ENCODE assay signal across 19 mouse cellular contexts in genomic region chr7:65116903-65117302, GRCm38 (mm10). TPM values are rescaled to one million over a fixed set of nuclear protein-coding genes. Genes with fewer than 3 reads are reported as not detected.
A peak's percentile ranks its signal among the peaks of the same experiment; 100 is the strongest.
DNase-seq lines count a peak whose midpoint lies in the region; ATAC-seq and TF ChIP-seq lines count a peak whose summit lies in the region.
"Had no signal": no experiment of that assay in that cellular context is flagged by ENCODE, and none has a peak within 500 bp of the region (broad histone marks: within the 10 kb centered on the region; RNA-seq: fewer than 3 reads in every experiment).

No protein-coding gene starts in this region.

- H3K4me3 ChIP-seq in forebrain, postnatal 0 days (ENCODE audit: low read depth, low read length): no peak overlapping the region
- H3K4me3 ChIP-seq in forebrain, embryonic 13.5 days: no peak overlapping the region
- no peak overlapping the region for H3K4me3 ChIP-seq in layer of hippocampus, adult 2 months
- H3K4me3 ChIP-seq in kidney, adult 2 months (ENCODE audit: insufficient read depth, low read depth, low read length): no peak overlapping the region
- H3K4me3 ChIP-seq: embryonic facial prominence, embryonic 10.5 days; embryonic facial prominence, embryonic 12.5 days; forebrain, embryonic 12.5 days; forebrain, embryonic 15.5 days had no signal

- no peak overlapping the region for H3K9ac ChIP-seq in forebrain, postnatal 0 days
- H3K9ac ChIP-seq in forebrain, embryonic 13.5 days: no peak overlapping the region
- H3K9ac ChIP-seq: embryonic facial prominence, embryonic 12.5 days; forebrain, embryonic 12.5 days; forebrain, embryonic 15.5 days had no signal

- no peak for TF ChIP-seq POLR2A in kidney, adult 2 months (IDR thresholded peaks at IDR 0.05; ENCODE audit: low read depth, low read length)

- no peaks in the 10 kb centered on the region for H3K9me3 ChIP-seq in forebrain, postnatal 0 days (ENCODE audit: low read length)
- no peaks in the 10 kb centered on the region for H3K9me3 ChIP-seq in forebrain, embryonic 13.5 days (replicated peaks)
- H3K9me3 ChIP-seq: embryonic facial prominence, embryonic 10.5 days; embryonic facial prominence, embryonic 12.5 days; forebrain, embryonic 12.5 days; forebrain, embryonic 15.5 days had no signal

- H3K27me3 ChIP-seq in forebrain, postnatal 0 days (ENCODE audit: insufficient read depth, low read length): no peaks in the 10 kb centered on the region
- no peaks in the 10 kb centered on the region for H3K27me3 ChIP-seq in forebrain, embryonic 13.5 days
- no peaks in the 10 kb centered on the region for H3K27me3 ChIP-seq in kidney, adult 2 months (replicated peaks; ENCODE audit: control insufficient read depth, insufficient read depth, low read length)
- H3K27me3 ChIP-seq: embryonic facial prominence, embryonic 12.5 days; forebrain, embryonic 12.5 days; forebrain, embryonic 15.5 days had no signal

- H3K36me3 ChIP-seq in forebrain, postnatal 0 days (ENCODE audit: insufficient read depth): no peaks in the 10 kb centered on the region
- no peaks in the 10 kb centered on the region for H3K36me3 ChIP-seq in forebrain, embryonic 13.5 days (ENCODE audit: poor library complexity, severe bottlenecking)
- no peaks in the 10 kb centered on the region for H3K36me3 ChIP-seq in kidney, adult 2 months (ENCODE audit: control insufficient read depth, insufficient read depth, low read length)
- H3K36me3 ChIP-seq: embryonic facial prominence, embryonic 10.5 days; embryonic facial prominence, embryonic 12.5 days; forebrain, embryonic 12.5 days; forebrain, embryonic 15.5 days had no signal

- no peak overlapping the region for H3K4me2 ChIP-seq in forebrain, postnatal 0 days (ENCODE audit: low read depth)
- H3K4me2 ChIP-seq in forebrain, embryonic 13.5 days: no peak overlapping the region
- H3K4me2 ChIP-seq: embryonic facial prominence, embryonic 12.5 days; forebrain, embryonic 12.5 days; forebrain, embryonic 15.5 days had no signal

- H3K27ac ChIP-seq in forebrain, postnatal 0 days (ENCODE audit: low read depth, low read length): peak overlapping the region; percentile 15; the same call in 1 of the 2 replicates
- no peak overlapping the region for H3K27ac ChIP-seq in forebrain, embryonic 13.5 days
- peak overlapping the region; percentile 36; the same call in 1 of the 2 replicates for H3K27ac ChIP-seq in layer of hippocampus, adult 2 months
- H3K27ac ChIP-seq in kidney, adult 2 months (ENCODE audit: insufficient read depth, low read depth, low read length): no peak overlapping the region
- H3K27ac ChIP-seq: embryonic facial prominence, embryonic 10.5 days; embryonic facial prominence, embryonic 12.5 days; forebrain, embryonic 12.5 days; forebrain, embryonic 15.5 days had no signal

- no peaks in the 10 kb centered on the region for H3K4me1 ChIP-seq in forebrain, postnatal 0 days (ENCODE audit: insufficient read depth)
- H3K4me1 ChIP-seq in forebrain, embryonic 13.5 days: no peaks in the 10 kb centered on the region
- H3K4me1 ChIP-seq in kidney, adult 2 months (ENCODE audit: control insufficient read depth, insufficient read depth, low read length): no peaks in the 10 kb centered on the region
- H3K4me1 ChIP-seq: embryonic facial prominence, embryonic 12.5 days; forebrain, embryonic 12.5 days; forebrain, embryonic 15.5 days had no signal

- TF ChIP-seq CTCF in forebrain, postnatal 0 days (IDR thresholded peaks at IDR 0.05; ENCODE audit: low read depth): no peak
- no peak for TF ChIP-seq CTCF in layer of hippocampus, adult 2 months (conservative IDR thresholded peaks at IDR 0.05)
- TF ChIP-seq CTCF in kidney, adult 2 months (conservative IDR thresholded peaks at IDR 0.05; ENCODE audit: insufficient read depth, insufficient read length, low read depth, low read length): no peak

- peak; percentile 83 for ATAC-seq in forebrain, postnatal 0 days
- no peak for ATAC-seq in forebrain, embryonic 13.5 days
- ATAC-seq: forebrain, embryonic 15.5 days had no signal

- peak; percentile 45 for DNase-seq in forebrain, postnatal 0 days
- peak in 1 of 2 experiments; percentile 41 for DNase-seq in layer of hippocampus, adult 2 months (ENCODE audit: low spot score in 2 of 2)
- DNase-seq in layer of hippocampus, adult 9-10 months (ENCODE audit: low spot score): no peak
- DNase-seq in brain, adult 2 months (ENCODE audit: low read depth, low spot score): peak; percentile 39
- DNase-seq in kidney, adult 2 months: no peak
- DNase-seq: adrenal gland, adult 2 months; adrenal gland, postnatal 10 days; adrenal gland, postnatal 25 days; cerebellum, adult 11-12 months; cerebellum, adult 2 months; cerebellum, adult 9-10 months; cerebellum, postnatal 10 days; cerebellum, postnatal 25 days had no signal

- WGBS in forebrain, postnatal 0 days: 70% methylated on average over 7 of the region's 7 CpGs
- 89% methylated on average over 7 of the region's 7 CpGs for WGBS in forebrain, embryonic 13.5 days
- WGBS in kidney, adult 2 months: 89% methylated on average over 7 of the region's 7 CpGs

RNA-seq across cellular contexts. Expression of gene Fam189a1, which starts 39.5 kb away (rescaled TPM):
- 13.0 and 20.8 TPM in 2 replicates for total RNA-seq in forebrain, postnatal 0 days (2014; rRNA removed)
- polyA plus RNA-seq in forebrain, postnatal 0 days (2015; fragmentation: Nextera tagmentation; extraction: Ambion mirVana): 7.9 and 15.2 TPM in 2 replicates
- polyA plus RNA-seq in forebrain, embryonic 13.5 days (2015; fragmentation: Nextera tagmentation; extraction: Ambion mirVana): 3.0 and 3.8 TPM in 2 replicates
- 10 to 100 TPM; 63.6 to 66.3 TPM for total RNA-seq in layer of hippocampus, adult 2 months (2021)
- 0.05 and 0.20 TPM in 2 replicates for polyA plus RNA-seq in kidney, adult 2 months (2012; rRNA removed)
- total RNA-seq: MEL had no signal

Comparison
In these comparisons a context has a peak if more than half of its experiments do, and no peak if none do; other contexts are left out.
1. H3K27ac ChIP-seq: peak in forebrain, postnatal 0 days (single experiment) and layer of hippocampus, adult 2 months (single experiment); none in forebrain, embryonic 13.5 days (single experiment) and kidney, adult 2 months (single experiment).
2. DNase-seq: peak in forebrain, postnatal 0 days (single experiment) and brain, adult 2 months (single experiment); none in layer of hippocampus, adult 9-10 months (single experiment) and kidney, adult 2 months (single experiment).